Mouse (Mus musculus) embryonic facial prominence, embryonic 13.5 days (tissue): ENCODE measurements around the gene Nrxn2. TPM values are rescaled to one million over a fixed set of nuclear protein-coding genes. Genes with fewer than 3 reads are reported as not detected.

Experiments used
- ATAC-seq: fragments of 200-750 bp; cut with Nextera tagmentation; 2 replicates; pipeline ENCODE4 v1.8.0; 2017; ENCODE audit warnings: low read depth; ENCODE audit not compliant: insufficient number of reproducible peaks, insufficient read depth, low FRiP score, low TSS enrichment
- H3K27ac ChIP-seq: fragments of 300-500 bp; sonication (generic); 2 replicates; pipeline ENCODE4 v1.5.1; 2015; ENCODE audit warnings: moderate library complexity, mild to moderate bottlenecking, inconsistent platforms
- H3K27me3 ChIP-seq: fragments of 300-500 bp; sonication (generic); 2 replicates; pipeline ENCODE4 v1.6.1; 2015; ENCODE audit warnings: mild to moderate bottlenecking, inconsistent platforms
- H3K36me3 ChIP-seq: fragments of 300-500 bp; sonication (generic); 2 replicates; pipeline ENCODE4 v1.6.1; 2015; ENCODE audit warnings: mild to moderate bottlenecking, inconsistent platforms
- H3K4me1 ChIP-seq: fragments of 300-500 bp; sonication (generic); 2 replicates; pipeline ENCODE4 v1.6.1; 2015; ENCODE audit warnings: inconsistent platforms
- H3K4me2 ChIP-seq: fragments of 300-500 bp; sonication (generic); 2 replicates; pipeline ENCODE4 v1.6.1; 2015; ENCODE audit warnings: moderate library complexity, mild to moderate bottlenecking, inconsistent platforms
- H3K4me3 ChIP-seq: fragments of 300-500 bp; sonication (generic); 2 replicates; pipeline ENCODE4 v1.5.1; 2015; ENCODE audit warnings: mild to moderate bottlenecking, inconsistent platforms
- H3K9ac ChIP-seq: fragments of 300-500 bp; sonication (generic); 2 replicates; pipeline ENCODE4 v1.6.1; 2015; ENCODE audit warnings: mild to moderate bottlenecking, inconsistent platforms
- H3K9me3 ChIP-seq: fragments of 300-500 bp; sonication (generic); 2 replicates; pipeline ENCODE4 v1.6.1; 2016; ENCODE audit warnings: inconsistent platforms
- WGBS: fragments of 180-500 bp; shearing (Covaris S2); methylation state at CpG from one replicate; pipeline ENCODE4 v1.1.7; 2015; ENCODE audit warnings: mixed read lengths; 5-methylcytosine and 5-hydroxymethylcytosine counted together
- polyA plus RNA-seq: library from polyadenylated mRNA; unstranded; fragments of >200 nt; fragmentation: Nextera tagmentation; extraction: Ambion mirVana; gene quantifications from 2 replicates; pipeline ENCODE4 v1.2.1, GENCODE M21; 2015

Gene Nrxn2
- polyA plus RNA-seq, 1 experiment from 2014 or later = 2.0 TPM

- Histone ChIP-seq H3K9me3 (no peaks in the 10 kb centered on the region), H3K36me3 (no peaks in the 10 kb centered on the region), H3K4me3 (no peak overlapping the region), H3K4me1 (peaks cover 28% of the 10 kb centered on the region), H3K9ac (no peak overlapping the region), H3K4me2 (no peak overlapping the region), H3K27ac (no peak overlapping the region), H3K27me3 (peaks cover 35% of the 10 kb centered on the region)
- ATAC-seq = no peak
- 70% methylated on average over 10 of the region's 10 CpGs for WGBS
Observed at GRCm38 (mm10) chr19:6405433-6405832, 13.1 kb upstream of the Nrxn2 start.

- H3K36me3 ChIP-seq = no peaks in the 10 kb centered on the region
- H3K9me3 ChIP-seq = no peaks in the 10 kb centered on the region
- no peak overlapping the region for H3K9ac ChIP-seq
- H3K4me2 ChIP-seq = no peak overlapping the region
- peaks cover 12% of the 10 kb centered on the region for H3K4me1 ChIP-seq
- H3K4me3 ChIP-seq = no peak overlapping the region
- peaks cover 18% of the 10 kb centered on the region for H3K27me3 ChIP-seq
- ATAC-seq = no peak
- no peak overlapping the region for H3K27ac ChIP-seq
- 76% methylated on average over 8 of the region's 8 CpGs for WGBS
Observed at GRCm38 (mm10) chr19:6407109-6407508, 11.4 kb upstream of the Nrxn2 start.

- Histone ChIP-seq H3K27me3 (peaks cover 10% of the 10 kb centered on the region), H3K27ac (no peak overlapping the region), H3K9ac (peak overlapping the region; percentile 27; the same call in 1 of the 2 replicates), H3K36me3 (no peaks in the 10 kb centered on the region), H3K9me3 (no peaks in the 10 kb centered on the region), H3K4me3 (no peak overlapping the region), H3K4me1 (peaks cover 10% of the 10 kb centered on the region; the same call in 1 of the 2 replicates), H3K4me2 (no peak overlapping the region)
- WGBS = 41% methylated on average over 16 of the region's 16 CpGs
- no peak for ATAC-seq
Observed at GRCm38 (mm10) chr19:6407816-6408510, 10.6 kb upstream of the Nrxn2 start.

GRCm38 (mm10) chr19:6408749-6409148 is 9.8 kb upstream of the Nrxn2 start:
- Histone ChIP-seq H3K4me3 (no peak overlapping the region), H3K9ac (no peak overlapping the region), H3K36me3 (no peaks in the 10 kb centered on the region), H3K4me1 (peaks cover 9% of the 10 kb centered on the region; the same call in 1 of the 2 replicates), H3K9me3 (no peaks in the 10 kb centered on the region), H3K4me2 (no peak overlapping the region), H3K27ac (no peak overlapping the region), H3K27me3 (peaks cover 2% of the 10 kb centered on the region)
- ATAC-seq = no peak
- 83% methylated on average over 8 of the region's 8 CpGs for WGBS

GRCm38 (mm10) chr19:6409176-6409575 is 9.4 kb upstream of the Nrxn2 start:
- H3K4me1 ChIP-seq = peaks cover 10% of the 10 kb centered on the region; the same call in 1 of the 2 replicates
- no peaks in the 10 kb centered on the region for H3K36me3 ChIP-seq
- no peak overlapping the region for H3K4me3 ChIP-seq
- no peak overlapping the region for H3K4me2 ChIP-seq
- WGBS = 62% methylated on average over 5 of the region's 5 CpGs
- H3K27ac ChIP-seq = no peak overlapping the region
- H3K27me3 ChIP-seq = no peaks in the 10 kb centered on the region; the same call in 1 of the 2 replicates
- H3K9me3 ChIP-seq = no peaks in the 10 kb centered on the region
- no peak overlapping the region for H3K9ac ChIP-seq
- no peak for ATAC-seq

GRCm38 (mm10) chr19:6409936-6410335 is 8.6 kb upstream of the Nrxn2 start:
- Histone ChIP-seq H3K4me2 (no peak overlapping the region), H3K27ac (no peak overlapping the region), H3K27me3 (no peaks in the 10 kb centered on the region; the same call in 1 of the 2 replicates), H3K4me3 (no peak overlapping the region), H3K9me3 (no peaks in the 10 kb centered on the region), H3K36me3 (no peaks in the 10 kb centered on the region), H3K4me1 (peaks cover 10% of the 10 kb centered on the region; the same call in 1 of the 2 replicates), H3K9ac (no peak overlapping the region)
- no peak for ATAC-seq
- 81% methylated on average over 5 of the region's 5 CpGs for whole genome bisulfite sequencing

GRCm38 (mm10) chr19:6412798-6413197 is 5.7 kb upstream of the Nrxn2 start:
- H3K9ac ChIP-seq = no peak overlapping the region
- no peaks in the 10 kb centered on the region for H3K9me3 ChIP-seq
- 44% methylated on average over 14 of the region's 14 CpGs for WGBS
- peaks cover 25% of the 10 kb centered on the region for H3K27me3 ChIP-seq
- H3K36me3 ChIP-seq = no peaks in the 10 kb centered on the region
- no peak overlapping the region for H3K4me2 ChIP-seq
- peaks cover 27% of the 10 kb centered on the region for H3K4me1 ChIP-seq
- no peak overlapping the region for H3K4me3 ChIP-seq
- no peak for ATAC-seq
- H3K27ac ChIP-seq = peak overlapping the region; percentile 18; the same call in 1 of the 2 replicates

- 39% methylated on average over 6 of the region's 6 CpGs for WGBS
Observed at GRCm38 (mm10) chr19:6415454-6415853, 3.1 kb upstream of the Nrxn2 start.

GRCm38 (mm10) chr19:6416124-6416770 is 2.3 kb upstream of the Nrxn2 start:
- no peaks in the 10 kb centered on the region for H3K36me3 ChIP-seq
- WGBS = 8% methylated on average over 9 of the region's 9 CpGs
- H3K4me2 ChIP-seq = no peak overlapping the region
- H3K27me3 ChIP-seq = peaks cover 58% of the 10 kb centered on the region
- no peak overlapping the region for H3K27ac ChIP-seq
- H3K4me1 ChIP-seq = peaks cover 35% of the 10 kb centered on the region
- no peak overlapping the region for H3K4me3 ChIP-seq
- no peaks in the 10 kb centered on the region for H3K9me3 ChIP-seq
- 0 out of 2 replicates have a peak overlapping the region, but pooled peaks have one; percentile 8 for H3K9ac ChIP-seq
- ATAC-seq = no peak

More at GRCm38 (mm10) chr19:6415454-6415853, 3.1 kb upstream of the Nrxn2 start:
- Histone ChIP-seq H3K27me3 (peaks cover 50% of the 10 kb centered on the region), H3K36me3 (no peaks in the 10 kb centered on the region), H3K4me3 (no peak overlapping the region), H3K4me1 (peaks cover 35% of the 10 kb centered on the region), H3K9me3 (no peaks in the 10 kb centered on the region), H3K9ac (0 out of 2 replicates have a peak overlapping the region, but pooled peaks have one; percentile 8), H3K27ac (no peak overlapping the region), H3K4me2 (no peak overlapping the region)
- ATAC-seq = no peak

- no peak for ATAC-seq
- Histone ChIP-seq H3K4me1 (peaks cover 35% of the 10 kb centered on the region), H3K4me3 (no peak overlapping the region), H3K27ac (no peak overlapping the region), H3K9me3 (no peaks in the 10 kb centered on the region), H3K36me3 (no peaks in the 10 kb centered on the region), H3K4me2 (no peak overlapping the region), H3K27me3 (peaks cover 67% of the 10 kb centered on the region), H3K9ac (no peak overlapping the region)
- WGBS = 61% methylated on average over 12 of the region's 12 CpGs
Observed at GRCm38 (mm10) chr19:6416894-6417761, 1.4 kb upstream of the Nrxn2 start.

GRCm38 (mm10) chr19:6418984-6419692 is 607 bp downstream of the Nrxn2 start:
- peaks cover 25% of the 10 kb centered on the region for H3K4me1 ChIP-seq
- H3K27me3 ChIP-seq = peaks cover 87% of the 10 kb centered on the region
- H3K4me3 ChIP-seq = peak overlapping the region; percentile 55
- WGBS = 9% methylated on average over 20 of the region's 23 CpGs
- H3K36me3 ChIP-seq = no peaks in the 10 kb centered on the region
- peak overlapping the region; percentile 67; the same call in 1 of the 2 replicates for H3K9ac ChIP-seq
- ATAC-seq = no peak
- H3K9me3 ChIP-seq = no peaks in the 10 kb centered on the region
- H3K4me2 ChIP-seq = peak overlapping the region; percentile 89
- H3K27ac ChIP-seq = no peak overlapping the region
